Comparison of ENCODE assay signal across 27 mouse cellular contexts in the genomic region with DNA sequence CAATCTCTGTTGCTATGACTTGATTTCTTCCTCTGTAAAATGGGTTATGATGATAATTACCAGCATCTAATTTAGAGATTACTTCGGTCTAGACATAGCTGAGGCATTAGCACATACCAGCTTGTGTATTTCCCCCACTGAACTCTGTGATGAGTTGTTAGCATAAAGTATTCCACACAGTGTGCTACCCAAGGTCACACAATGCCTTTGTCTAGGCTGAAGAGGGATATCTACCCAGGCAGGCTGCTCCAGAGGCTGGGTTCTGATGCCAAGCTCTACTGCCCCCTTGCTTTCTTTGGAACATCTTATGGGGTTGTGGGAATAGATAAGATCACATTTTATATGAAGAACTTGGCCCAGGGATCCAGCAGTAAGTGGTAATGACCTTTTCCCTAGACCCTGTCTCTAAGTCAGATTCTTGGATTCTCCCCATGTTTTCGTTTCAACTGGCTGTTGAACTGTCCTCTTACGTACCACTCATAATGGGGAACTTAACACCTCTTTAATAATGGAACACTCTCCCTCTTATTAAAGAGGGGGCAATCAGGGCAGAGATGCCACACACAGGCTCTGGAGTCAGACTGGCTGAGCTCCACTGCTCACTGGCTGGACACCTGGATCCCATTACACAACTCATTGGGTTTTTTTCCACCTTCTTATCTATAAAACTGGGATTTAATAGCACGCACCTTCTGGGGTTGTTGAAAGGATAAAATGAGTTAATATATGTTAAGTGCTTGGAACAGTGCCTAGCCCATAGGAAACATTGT.
DNase-seq lines count a peak whose midpoint lies in the region; ATAC-seq and TF ChIP-seq lines count a peak whose summit lies in the region.
"Had no signal": no experiment of that assay in that cellular context is flagged by ENCODE, and none has a peak within 500 bp of the region (broad histone marks: within the 10 kb centered on the region; RNA-seq: fewer than 3 reads in every experiment).

No protein-coding gene starts in this region.

- no peak overlapping the region for H3K9ac ChIP-seq in embryonic facial prominence, embryonic 11.5 days (replicated peaks; ENCODE audit: low read length)
- H3K9ac ChIP-seq in lung, embryonic 14.5 days: no peak overlapping the region
- H3K9ac ChIP-seq in intestine, postnatal 0 days (ENCODE audit: low read depth, low read length): no peak overlapping the region
- H3K9ac ChIP-seq in hindbrain, embryonic 12.5 days: no peak overlapping the region
- H3K9ac ChIP-seq: hindbrain, embryonic 15.5 days; liver, embryonic 14.5 days; midbrain, embryonic 12.5 days; neural tube, embryonic 12.5 days had no signal

- peak; percentile 18 for DNase-seq in embryonic facial prominence, embryonic 11.5 days (ENCODE audit: low spot score)
- no peak for DNase-seq in embryonic facial prominence, embryonic 10.5 days (ENCODE audit: low spot score)
- DNase-seq in lung, embryonic 14.5 days: no peak
- no peak for DNase-seq in lung, postnatal 4 days
- peak; percentile 31 for DNase-seq in hindlimb bud, embryonic 11.5 days (ENCODE audit: extremely low spot score, low read depth, low spot score)
- no peak for DNase-seq in layer of hippocampus, postnatal 14 days (ENCODE audit: low spot score in 2 of 2)
- DNase-seq: cerebellum, adult 2 months; cerebellum, postnatal 14 days; heart, adult 2 months; kidney, postnatal 4 days; liver; lung, adult 2 months; right cerebral cortex, adult 18-20 months; spleen, adult 18-20 months; thymus, postnatal 14 days had no signal

- no peak overlapping the region for H3K27ac ChIP-seq in embryonic facial prominence, embryonic 11.5 days (replicated peaks; ENCODE audit: low read depth, low read length)
- H3K27ac ChIP-seq in embryonic facial prominence, embryonic 10.5 days (replicated peaks): no peak overlapping the region
- H3K27ac ChIP-seq in lung, embryonic 14.5 days (ENCODE audit: low read depth): no peak overlapping the region
- no peak overlapping the region for H3K27ac ChIP-seq in intestine, postnatal 0 days (ENCODE audit: low read depth, low read length)
- no peak overlapping the region for H3K27ac ChIP-seq in hindbrain, embryonic 12.5 days
- H3K27ac ChIP-seq: forebrain, embryonic 10.5 days; heart, adult 2 months; hindbrain, embryonic 15.5 days; kidney, postnatal 0 days; liver, embryonic 14.5 days; midbrain, embryonic 12.5 days; neural tube, embryonic 12.5 days had no signal

- no peaks in the 10 kb centered on the region for H3K27me3 ChIP-seq in embryonic facial prominence, embryonic 11.5 days (ENCODE audit: control insufficient read depth, insufficient read depth, low read length)
- no peaks in the 10 kb centered on the region for H3K27me3 ChIP-seq in embryonic facial prominence, embryonic 10.5 days (replicated peaks; ENCODE audit: low read depth, poor library complexity, severe bottlenecking)
- no peaks in the 10 kb centered on the region for H3K27me3 ChIP-seq in lung, embryonic 14.5 days (ENCODE audit: insufficient read depth, low read length)
- no peaks in the 10 kb centered on the region for H3K27me3 ChIP-seq in intestine, postnatal 0 days (replicated peaks; ENCODE audit: control insufficient read depth, insufficient read depth, low read length)
- H3K27me3 ChIP-seq in hindbrain, embryonic 12.5 days: no peaks in the 10 kb centered on the region
- H3K27me3 ChIP-seq: hindbrain, embryonic 15.5 days; midbrain, embryonic 12.5 days; neural tube, embryonic 12.5 days had no signal

- no peaks in the 10 kb centered on the region for H3K9me3 ChIP-seq in embryonic facial prominence, embryonic 11.5 days (replicated peaks; ENCODE audit: control insufficient read depth, low read length)
- H3K9me3 ChIP-seq in embryonic facial prominence, embryonic 10.5 days: no peaks in the 10 kb centered on the region
- no peaks in the 10 kb centered on the region for H3K9me3 ChIP-seq in lung, embryonic 14.5 days (ENCODE audit: low read depth, low read length)
- no peaks in the 10 kb centered on the region for H3K9me3 ChIP-seq in intestine, postnatal 0 days (ENCODE audit: control insufficient read depth)
- H3K9me3 ChIP-seq in hindbrain, embryonic 12.5 days (replicated peaks): no peaks in the 10 kb centered on the region; the same call in 1 of the 2 replicates
- H3K9me3 ChIP-seq: forebrain, embryonic 10.5 days; G1E; hindbrain, embryonic 15.5 days; midbrain, embryonic 12.5 days; neural tube, embryonic 12.5 days had no signal

- TF ChIP-seq CTCF in lung, embryonic 14.5 days (IDR thresholded peaks at IDR 0.05; ENCODE audit: low read depth): no peak
- no peak for TF ChIP-seq CTCF in intestine, postnatal 0 days (IDR thresholded peaks at IDR 0.05; ENCODE audit: low read depth)

- no peaks in the 10 kb centered on the region for H3K36me3 ChIP-seq in embryonic facial prominence, embryonic 11.5 days (replicated peaks; ENCODE audit: control insufficient read depth, insufficient read depth, low read depth, low read length)
- no peaks in the 10 kb centered on the region for H3K36me3 ChIP-seq in embryonic facial prominence, embryonic 10.5 days (replicated peaks)
- H3K36me3 ChIP-seq in lung, embryonic 14.5 days (ENCODE audit: insufficient read depth): no peaks in the 10 kb centered on the region
- no peaks in the 10 kb centered on the region for H3K36me3 ChIP-seq in intestine, postnatal 0 days (ENCODE audit: control insufficient read depth, insufficient read depth)
- H3K36me3 ChIP-seq in hindbrain, embryonic 12.5 days: no peaks in the 10 kb centered on the region
- H3K36me3 ChIP-seq: forebrain, embryonic 10.5 days; G1E; hindbrain, embryonic 15.5 days; midbrain, embryonic 12.5 days; neural tube, embryonic 12.5 days had no signal

- H3K4me1 ChIP-seq in embryonic facial prominence, embryonic 11.5 days (ENCODE audit: control insufficient read depth, insufficient read depth, low read length): no peaks in the 10 kb centered on the region
- 0 out of 2 replicates have a peak, but pooled peaks cover 2% of the 10 kb centered on the region for H3K4me1 ChIP-seq in embryonic facial prominence, embryonic 10.5 days
- no peaks in the 10 kb centered on the region for H3K4me1 ChIP-seq in lung, embryonic 14.5 days (ENCODE audit: insufficient read depth)
- H3K4me1 ChIP-seq in intestine, postnatal 0 days (replicated peaks; ENCODE audit: control insufficient read depth, insufficient read depth, low read length): no peaks in the 10 kb centered on the region
- no peaks in the 10 kb centered on the region for H3K4me1 ChIP-seq in hindbrain, embryonic 12.5 days
- H3K4me1 ChIP-seq: forebrain, embryonic 10.5 days; hindbrain, embryonic 15.5 days; megakaryocyte, embryonic 14.5 days; midbrain, embryonic 12.5 days; neural tube, embryonic 12.5 days had no signal

- no peak overlapping the region for H3K4me3 ChIP-seq in embryonic facial prominence, embryonic 11.5 days (ENCODE audit: low read depth, low read length)
- H3K4me3 ChIP-seq in embryonic facial prominence, embryonic 10.5 days: no peak overlapping the region
- H3K4me3 ChIP-seq in lung, embryonic 14.5 days (ENCODE audit: low read depth, low read length): no peak overlapping the region
- no peak overlapping the region for H3K4me3 ChIP-seq in intestine, postnatal 0 days (ENCODE audit: low read depth, low read length)
- no peak overlapping the region for H3K4me3 ChIP-seq in hindbrain, embryonic 12.5 days
- H3K4me3 ChIP-seq: forebrain, embryonic 10.5 days; heart, adult 2 months; hindbrain, embryonic 15.5 days; megakaryocyte, embryonic 14.5 days; midbrain, embryonic 12.5 days; myocyte; neural tube, embryonic 12.5 days had no signal

- no peak overlapping the region for H3K4me2 ChIP-seq in embryonic facial prominence, embryonic 11.5 days (ENCODE audit: low read depth, low read length)
- no peak overlapping the region for H3K4me2 ChIP-seq in lung, embryonic 14.5 days
- H3K4me2 ChIP-seq in intestine, postnatal 0 days (replicated peaks; ENCODE audit: low read depth): no peak overlapping the region
- H3K4me2 ChIP-seq in hindbrain, embryonic 12.5 days (replicated peaks): no peak overlapping the region
- H3K4me2 ChIP-seq: hindbrain, embryonic 15.5 days; midbrain, embryonic 12.5 days; neural tube, embryonic 12.5 days had no signal

- no peak for ATAC-seq in embryonic facial prominence, embryonic 11.5 days (replicated peaks; ENCODE audit: insufficient number of reproducible peaks, low FRiP score, low TSS enrichment, low read depth)
- peak; percentile 54 for ATAC-seq in lung, embryonic 14.5 days (ENCODE audit: insufficient read depth)
- no peak for ATAC-seq in intestine, postnatal 0 days
- no peak for ATAC-seq in hindbrain, embryonic 12.5 days (ENCODE audit: low FRiP score)
- ATAC-seq: forebrain, embryonic 16.5 days had no signal

- WGBS in embryonic facial prominence, embryonic 11.5 days: 60% methylated on average over 4 of the region's 4 CpGs
- 72% methylated on average over 4 of the region's 4 CpGs for WGBS in embryonic facial prominence, embryonic 10.5 days
- WGBS in lung, embryonic 14.5 days: 42% methylated on average over 4 of the region's 4 CpGs
- WGBS in intestine, postnatal 0 days: 67% methylated on average over 4 of the region's 4 CpGs
- 83% methylated on average over 4 of the region's 4 CpGs for WGBS in hindbrain, embryonic 12.5 days

Comparison
In these comparisons a context has a peak if more than half of its experiments do, and no peak if none do; other contexts are left out.
1. DNase-seq: peak in embryonic facial prominence, embryonic 11.5 days (single experiment) and hindlimb bud, embryonic 11.5 days (single experiment); none in embryonic facial prominence, embryonic 10.5 days (single experiment), lung, embryonic 14.5 days (single experiment), lung, postnatal 4 days (0 of 2) and layer of hippocampus, postnatal 14 days (0 of 2).